Comparison of ENCODE assay signal across 13 mouse cellular contexts in the genomic region with DNA sequence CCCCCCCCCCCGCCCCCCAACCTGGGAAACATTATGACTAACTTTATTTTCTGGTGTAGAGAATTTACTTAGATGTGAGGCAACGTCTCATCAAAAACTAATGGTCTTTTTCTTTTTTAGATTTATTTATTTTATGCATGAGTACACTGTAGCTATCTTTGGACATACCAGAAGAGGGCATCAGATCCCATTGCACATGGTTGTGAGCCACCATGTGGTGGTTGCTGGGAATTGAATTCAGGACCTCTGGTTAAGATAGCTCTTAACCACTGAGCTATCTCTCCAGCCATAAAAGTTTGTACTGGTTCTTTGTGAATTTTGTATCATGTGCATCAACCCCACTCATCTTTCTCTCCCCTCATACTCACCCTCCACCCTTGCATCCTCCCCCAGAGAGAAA.
DNase-seq lines count a peak whose midpoint lies in the region; TF ChIP-seq lines count a peak whose summit lies in the region.
"Had no signal": no experiment of that assay in that cellular context is flagged by ENCODE, and none has a peak within 500 bp of the region (broad histone marks: within the 10 kb centered on the region; RNA-seq: fewer than 3 reads in every experiment).

No protein-coding gene starts in this region.

- no peaks in the 10 kb centered on the region for H3K4me1 ChIP-seq in kidney, adult 2 months (ENCODE audit: control insufficient read depth, insufficient read depth, low read length)
- H3K4me1 ChIP-seq: hindbrain, embryonic 15.5 days; liver, embryonic 15.5 days had no signal

- no peak overlapping the region for H3K4me3 ChIP-seq in kidney, adult 2 months (ENCODE audit: insufficient read depth, low read depth, low read length)
- H3K4me3 ChIP-seq: hindbrain, embryonic 15.5 days; liver, embryonic 15.5 days; myocyte had no signal

- TF ChIP-seq CTCF in kidney, adult 2 months (conservative IDR thresholded peaks at IDR 0.05; ENCODE audit: insufficient read depth, insufficient read length, low read depth, low read length): peak; percentile 39

- 38% methylated on average over 2 of the region's 2 CpGs for WGBS in kidney, adult 2 months

- no peak for TF ChIP-seq POLR2A in kidney, adult 2 months (IDR thresholded peaks at IDR 0.05; ENCODE audit: low read depth, low read length)

- H3K27me3 ChIP-seq in kidney, adult 2 months (replicated peaks; ENCODE audit: control insufficient read depth, insufficient read depth, low read length): no peaks in the 10 kb centered on the region
- H3K27me3 ChIP-seq: hindbrain, embryonic 15.5 days; liver, embryonic 15.5 days had no signal

- H3K27ac ChIP-seq in kidney, adult 2 months (ENCODE audit: insufficient read depth, low read depth, low read length): no peak overlapping the region
- H3K27ac ChIP-seq: hindbrain, embryonic 15.5 days; liver, embryonic 15.5 days had no signal

- H3K36me3 ChIP-seq in kidney, adult 2 months (ENCODE audit: control insufficient read depth, insufficient read depth, low read length): no peaks in the 10 kb centered on the region
- H3K36me3 ChIP-seq: hindbrain, embryonic 15.5 days; liver, embryonic 15.5 days had no signal

- peak; percentile 6 for DNase-seq in cerebellum, adult 9-10 months
- no peak for DNase-seq in cerebellum, adult 11-12 months
- DNase-seq in kidney, adult 2 months: peak; percentile 2
- no peak for DNase-seq in kidney, postnatal 14 days
- DNase-seq in 416B (ENCODE audit: low read depth) (peak; percentile 59), ZHBTc4 (ENCODE audit: low read depth, low spot score) (peak; percentile 76)
- DNase-seq in adrenal gland, postnatal 10 days: no peak
- DNase-seq in yolk sac, embryonic 10.5 days (ENCODE audit: low spot score): no peak
- DNase-seq: cerebellum, adult 8-10 months; kidney, postnatal 25 days had no signal

Comparison
In these comparisons a context has a peak if more than half of its experiments do, and no peak if none do; other contexts are left out.
1. DNase-seq: peak in cerebellum, adult 9-10 months (single experiment), kidney, adult 2 months (single experiment), 416B (single experiment) and ZHBTc4 (single experiment); none in cerebellum, adult 11-12 months (single experiment), kidney, postnatal 14 days (single experiment), adrenal gland, postnatal 10 days (single experiment) and yolk sac, embryonic 10.5 days (single experiment).